Mouse (Mus musculus) midbrain, embryonic 10.5 days (tissue): ENCODE measurements at regions not wholly inside any gene's neighbourhood (a gene's known extent, or its start where the extent isn't known, plus 50 kb on each side); places are given as distances from the start of the nearest gene placed in this dataset.

Source experiments
- DNase-seq: peaks from one replicate; pipeline ENCODE4 v3.0.0-alpha.2; 2017; ENCODE audit warnings: low spot score
- H3K27ac ChIP-seq: fragments of 300-500 bp; sonication (generic); replicated peaks from 2 replicates; pipeline ENCODE4 v1.5.1; 2016; ENCODE audit warnings: mild to moderate bottlenecking
- H3K27me3 ChIP-seq: fragments of 300-500 bp; sonication (generic); 2 replicates; pipeline ENCODE4 v1.6.1; 2016; ENCODE audit warnings: low read depth, mild to moderate bottlenecking; ENCODE audit not compliant: poor library complexity, severe bottlenecking
- H3K36me3 ChIP-seq: fragments of 300-500 bp; sonication (generic); 2 replicates; pipeline ENCODE4 v1.6.1; 2016; ENCODE audit warnings: mild to moderate bottlenecking, moderate library complexity
- H3K4me1 ChIP-seq: fragments of 300-500 bp; sonication (generic); 2 replicates; pipeline ENCODE4 v1.6.1; 2016
- H3K4me3 ChIP-seq: fragments of 300-500 bp; sonication (generic); 2 replicates; pipeline ENCODE4 v1.5.1; 2016; ENCODE audit warnings: mild to moderate bottlenecking, moderate library complexity
- H3K9me3 ChIP-seq: fragments of 300-500 bp; sonication (generic); replicated peaks from 2 replicates; pipeline ENCODE4 v1.6.1; 2016; ENCODE audit warnings: mild to moderate bottlenecking
- WGBS: fragments of 180-500 bp; shearing (Covaris S2); methylation state at CpG from one replicate; pipeline ENCODE4 v1.1.7; 2016; 5-methylcytosine and 5-hydroxymethylcytosine counted together

- 90% methylated on average over 1 of the region's 1 CpGs for WGBS
These were observed 435.0 kb downstream of the Gm16223 start for GRCm38 (mm10) chr5:42502802-42503136.

GRCm38 (mm10) chr5:42509200-42509599, 441.4 kb downstream of the Gm16223 start:
- Histone ChIP-seq H3K4me3 (no peak overlapping the region), H3K9me3 (no peaks in the 10 kb centered on the region), H3K27me3 (no peaks in the 10 kb centered on the region), H3K27ac (no peak overlapping the region), H3K4me1 (no peaks in the 10 kb centered on the region), H3K36me3 (no peaks in the 10 kb centered on the region)
- WGBS: 81% methylated on average over 5 of the region's 5 CpGs
- no peak for DNase-seq

More at GRCm38 (mm10) chr5:42502802-42503136, 435.0 kb downstream of the Gm16223 start:
- H3K27ac ChIP-seq: no peak overlapping the region
- H3K27me3 ChIP-seq: no peaks in the 10 kb centered on the region
- DNase-seq: no peak
- H3K9me3 ChIP-seq: no peaks in the 10 kb centered on the region
- H3K4me3 ChIP-seq: no peak overlapping the region
- no peaks in the 10 kb centered on the region for H3K36me3 ChIP-seq
- peaks cover 10% of the 10 kb centered on the region for H3K4me1 ChIP-seq

DNA sequence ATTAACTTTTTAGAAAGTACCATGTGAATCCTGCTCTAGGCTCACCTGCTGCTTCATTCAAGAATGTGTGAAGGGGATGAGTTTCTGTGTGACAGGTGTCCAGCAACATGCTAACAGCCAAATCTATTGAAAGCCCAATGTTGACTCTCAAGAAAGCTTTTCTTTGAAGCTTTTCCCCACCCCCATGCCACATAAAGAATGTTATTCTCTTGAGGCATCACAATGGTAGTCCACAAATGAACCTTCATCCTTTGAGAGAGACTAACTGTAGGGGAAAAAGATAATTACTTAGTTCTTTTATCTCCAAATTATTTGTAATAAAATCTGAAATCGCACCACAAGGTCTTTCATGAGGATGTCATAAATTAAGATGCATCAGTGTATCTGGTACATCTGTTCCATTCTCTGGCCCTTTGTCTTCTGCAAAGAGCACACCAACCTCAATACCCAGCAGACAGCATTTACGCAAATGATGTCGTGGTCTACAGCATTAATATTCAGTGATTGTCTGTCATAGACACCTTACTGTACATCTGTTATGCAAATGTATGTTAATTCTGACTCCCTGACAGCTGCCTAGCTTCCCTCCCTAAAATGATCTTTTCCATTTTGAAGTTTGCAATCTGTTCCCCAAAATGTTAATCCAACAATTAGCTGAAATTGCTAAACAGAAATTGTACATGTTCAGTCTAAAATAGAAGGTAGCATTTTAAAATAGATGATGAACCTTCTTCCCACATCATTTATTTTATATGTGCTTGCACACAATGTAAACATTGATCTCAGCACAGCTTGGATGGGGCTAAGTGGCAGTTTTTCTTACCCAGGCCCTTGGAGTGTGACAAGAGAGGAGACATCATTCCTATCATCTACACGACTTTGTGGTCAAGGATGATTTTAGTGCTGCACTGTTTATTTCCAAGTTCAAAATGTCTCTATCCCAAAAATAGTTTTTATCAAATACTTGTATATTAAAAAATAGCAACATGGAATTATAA, 455.7 kb downstream of the Gm16223 start:
- Histone ChIP-seq H3K4me3 (no peak overlapping the region), H3K9me3 (no peaks in the 10 kb centered on the region), H3K27ac (no peak overlapping the region), H3K27me3 (no peaks in the 10 kb centered on the region), H3K4me1 (0 out of 2 replicates have a peak, but pooled peaks cover 3% of the 10 kb centered on the region), H3K36me3 (no peaks in the 10 kb centered on the region)
- WGBS: 76% methylated on average over 4 of the region's 4 CpGs
- no peak for DNase-seq

GRCm38 (mm10) chr5:42525431-42525830, 457.7 kb downstream of the Gm16223 start:
- Histone ChIP-seq H3K36me3 (no peaks in the 10 kb centered on the region), H3K9me3 (no peaks in the 10 kb centered on the region), H3K4me1 (0 out of 2 replicates have a peak, but pooled peaks cover 3% of the 10 kb centered on the region), H3K27ac (no peak overlapping the region), H3K4me3 (no peak overlapping the region), H3K27me3 (no peaks in the 10 kb centered on the region)
- 62% methylated on average over 5 of the region's 5 CpGs for WGBS
- no peak for DNase-seq

GRCm38 (mm10) chr5:42560537-42560936, 492.8 kb downstream of the Gm16223 start:
- H3K4me1 ChIP-seq: no peaks in the 10 kb centered on the region
- H3K4me3 ChIP-seq: no peak overlapping the region
- H3K27ac ChIP-seq: no peak overlapping the region
- no peaks in the 10 kb centered on the region for H3K27me3 ChIP-seq
- DNase-seq: no peak
- no peaks in the 10 kb centered on the region for H3K36me3 ChIP-seq
- 81% methylated on average over 2 of the region's 2 CpGs for WGBS
- no peaks in the 10 kb centered on the region for H3K9me3 ChIP-seq

GRCm38 (mm10) chr5:42563406-42563805, 495.6 kb downstream of the Gm16223 start:
- DNase-seq: no peak
- no peaks in the 10 kb centered on the region for H3K4me1 ChIP-seq
- no peak overlapping the region for H3K4me3 ChIP-seq
- H3K27me3 ChIP-seq: no peaks in the 10 kb centered on the region
- H3K36me3 ChIP-seq: no peaks in the 10 kb centered on the region
- H3K9me3 ChIP-seq: no peaks in the 10 kb centered on the region
- no peak overlapping the region for H3K27ac ChIP-seq

- WGBS: 92% methylated on average over 2 of the region's 2 CpGs
- no peaks in the 10 kb centered on the region for H3K36me3 ChIP-seq
- H3K9me3 ChIP-seq: no peaks in the 10 kb centered on the region
- H3K4me3 ChIP-seq: no peak overlapping the region
- H3K27ac ChIP-seq: no peak overlapping the region
- H3K4me1 ChIP-seq: no peaks in the 10 kb centered on the region
- H3K27me3 ChIP-seq: no peaks in the 10 kb centered on the region
- DNase-seq: no peak
These were observed 508.2 kb downstream of the Gm16223 start for GRCm38 (mm10) chr5:42575971-42576370.

DNA sequence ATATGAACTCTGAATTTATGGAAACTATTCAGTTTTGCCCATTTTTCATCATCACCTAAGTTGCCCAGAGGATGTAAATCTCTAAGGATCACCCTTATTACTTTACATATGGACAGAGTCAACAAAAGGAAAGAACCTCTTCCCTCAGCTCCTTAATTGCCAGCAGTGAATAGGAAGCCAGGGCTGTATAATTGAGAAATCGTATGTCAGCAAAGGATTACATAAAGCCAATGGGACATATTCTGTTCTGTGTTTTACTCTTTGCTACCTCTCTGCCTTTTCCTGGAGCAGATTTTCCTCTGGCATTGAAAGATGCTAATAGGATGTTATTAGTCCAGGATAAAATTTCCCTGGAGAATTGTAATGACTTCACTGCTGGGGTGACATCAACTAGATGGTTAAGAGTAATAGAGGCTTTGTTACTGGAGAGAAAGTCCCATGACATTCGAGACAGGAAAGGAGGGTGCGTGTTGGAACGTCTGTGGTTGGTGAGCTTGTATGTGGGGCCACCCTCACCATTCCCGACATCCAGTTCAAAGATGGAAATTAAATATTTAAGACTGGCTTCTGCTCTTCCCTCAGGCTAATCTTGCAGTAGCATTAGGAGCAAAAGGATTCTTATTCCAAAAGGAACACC, 510.6 kb downstream of the Gm16223 start:
- Histone ChIP-seq H3K9me3 (no peaks in the 10 kb centered on the region), H3K27ac (no peak overlapping the region), H3K36me3 (no peaks in the 10 kb centered on the region), H3K27me3 (no peaks in the 10 kb centered on the region), H3K4me1 (no peaks in the 10 kb centered on the region), H3K4me3 (no peak overlapping the region)
- 89% methylated on average over 5 of the region's 5 CpGs for WGBS
- no peak for DNase-seq

- WGBS: 82% methylated on average over 3 of the region's 3 CpGs
- no peaks in the 10 kb centered on the region for H3K27me3 ChIP-seq
- no peak overlapping the region for H3K27ac ChIP-seq
- no peak overlapping the region for H3K4me3 ChIP-seq
- H3K4me1 ChIP-seq: no peaks in the 10 kb centered on the region
- no peaks in the 10 kb centered on the region for H3K9me3 ChIP-seq
- no peak for DNase-seq
- H3K36me3 ChIP-seq: no peaks in the 10 kb centered on the region
These were observed 552.9 kb downstream of the Gm16223 start for GRCm38 (mm10) chr5:42620698-42621097.

GRCm38 (mm10) chr5:42636162-42636823, 568.5 kb downstream of the Gm16223 start:
- H3K4me1 ChIP-seq: no peaks in the 10 kb centered on the region

GRCm38 (mm10) chr5:42656460-42656859, 576.5 kb upstream of the Cpeb2 start:
- DNase-seq: no peak
- no peak overlapping the region for H3K27ac ChIP-seq
- no peaks in the 10 kb centered on the region for H3K36me3 ChIP-seq
- H3K4me3 ChIP-seq: no peak overlapping the region
- peaks cover 4% of the 10 kb centered on the region for H3K4me1 ChIP-seq
- WGBS: 74% methylated on average over 3 of the region's 3 CpGs
- no peaks in the 10 kb centered on the region for H3K27me3 ChIP-seq
- no peaks in the 10 kb centered on the region for H3K9me3 ChIP-seq

More at GRCm38 (mm10) chr5:42636162-42636823, 568.5 kb downstream of the Gm16223 start:
- no peaks in the 10 kb centered on the region for H3K27me3 ChIP-seq
- H3K9me3 ChIP-seq: no peaks in the 10 kb centered on the region
- H3K4me3 ChIP-seq: no peak overlapping the region
- WGBS: 92% methylated on average over 9 of the region's 9 CpGs
- no peak for DNase-seq
- H3K36me3 ChIP-seq: no peaks in the 10 kb centered on the region
- H3K27ac ChIP-seq: no peak overlapping the region

DNA sequence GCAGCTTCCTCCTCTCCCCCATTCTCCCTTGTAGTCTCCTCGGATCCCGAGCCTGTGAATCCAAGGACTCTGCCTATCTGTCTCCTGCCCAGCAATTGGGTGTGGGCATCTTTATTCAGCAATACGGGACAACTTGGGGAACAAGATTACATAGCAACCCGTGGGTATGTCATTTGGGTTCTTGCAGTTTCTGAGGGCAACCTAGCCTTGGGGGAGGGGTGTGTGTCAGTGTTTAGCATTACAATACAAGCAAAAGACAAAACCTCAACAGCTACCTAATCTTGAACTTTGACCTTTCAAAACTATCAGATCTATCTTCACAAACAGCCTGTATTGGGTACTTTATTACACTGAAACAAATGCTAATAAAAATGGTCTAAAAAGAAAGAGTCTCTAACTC, 573.0 kb upstream of the Cpeb2 start:
- Histone ChIP-seq H3K27me3 (no peaks in the 10 kb centered on the region), H3K36me3 (no peaks in the 10 kb centered on the region), H3K4me1 (peaks cover 4% of the 10 kb centered on the region), H3K27ac (no peak overlapping the region), H3K4me3 (no peak overlapping the region), H3K9me3 (no peaks in the 10 kb centered on the region)
- WGBS: 52% methylated on average over 4 of the region's 4 CpGs
- no peak for DNase-seq

GRCm38 (mm10) chr5:42679617-42680016, 553.4 kb upstream of the Cpeb2 start:
- Histone ChIP-seq H3K36me3 (no peaks in the 10 kb centered on the region), H3K9me3 (no peaks in the 10 kb centered on the region), H3K4me1 (no peaks in the 10 kb centered on the region), H3K4me3 (no peak overlapping the region), H3K27me3 (no peaks in the 10 kb centered on the region), H3K27ac (no peak overlapping the region)
- 94% methylated on average over 5 of the region's 5 CpGs for WGBS
- no peak for DNase-seq
